Mouse (Mus musculus) hindbrain, embryonic 16.5 days (tissue): ENCODE data around the gene Gm45753. TPM values are rescaled to one million over a fixed set of nuclear protein-coding genes. Genes with fewer than 3 reads are reported as not detected.
A peak's percentile ranks its signal among the peaks of the same experiment; 100 is the strongest.

Experiments used
- ATAC-seq: fragments of 200-750 bp; cut with Nextera tagmentation; 2 replicates; pipeline ENCODE4 v1.8.0; 2017; ENCODE audit warnings: moderate TSS enrichment, moderate library complexity
- H3K27ac ChIP-seq: fragments of 300-500 bp; sonication (generic); 2 replicates; pipeline ENCODE4 v1.5.1; 2014; ENCODE audit warnings: low read depth, mild to moderate bottlenecking, control low read depth, low read length, moderate library complexity
- H3K27me3 ChIP-seq: fragments of 300-500 bp; sonication (generic); replicated peaks from 2 replicates; pipeline ENCODE4 v1.6.1; 2014; ENCODE audit warnings: low read length; ENCODE audit not compliant: control insufficient read depth, insufficient read depth
- H3K36me3 ChIP-seq: fragments of 300-500 bp; sonication (generic); 2 replicates; pipeline ENCODE4 v1.6.1; 2014; ENCODE audit warnings: mild to moderate bottlenecking, low read length, moderate library complexity, mixed read lengths; ENCODE audit not compliant: control insufficient read depth, insufficient read depth
- H3K4me1 ChIP-seq: fragments of 300-500 bp; sonication (generic); 2 replicates; pipeline ENCODE4 v1.6.1; 2014; ENCODE audit warnings: low read depth, low read length; ENCODE audit not compliant: control insufficient read depth, insufficient read depth
- H3K4me2 ChIP-seq: fragments of 300-500 bp; sonication (generic); 2 replicates; pipeline ENCODE4 v1.6.1; 2014; ENCODE audit warnings: mild to moderate bottlenecking, low read length, control low read depth, moderate library complexity
- H3K4me3 ChIP-seq: fragments of 300-500 bp; sonication (generic); 2 replicates; pipeline ENCODE4 v1.5.1; 2014; ENCODE audit warnings: mild to moderate bottlenecking, low read length, control low read depth, moderate library complexity
- H3K9ac ChIP-seq: fragments of 300-500 bp; sonication (generic); 2 replicates; pipeline ENCODE4 v1.6.1; 2014; ENCODE audit warnings: low read depth, mild to moderate bottlenecking, control low read depth, low read length, moderate library complexity
- H3K9me3 ChIP-seq: fragments of 300-500 bp; sonication (generic); 2 replicates; pipeline ENCODE4 v1.6.1; 2014; ENCODE audit warnings: mild to moderate bottlenecking, low read length, moderate library complexity; ENCODE audit not compliant: control insufficient read depth
- WGBS: fragments of 180-500 bp; shearing (Covaris S2); extraction: QIAGEN DNeasy Blood & Tissue Kit; methylation state at CpG from one replicate; pipeline ENCODE4 v1.1.7; 2014; 5-methylcytosine and 5-hydroxymethylcytosine counted together
- polyA plus RNA-seq: library from polyadenylated mRNA; unstranded; fragments of >200 nt; fragmentation: Nextera tagmentation; extraction: Ambion mirVana; gene quantifications from 2 replicates; pipeline ENCODE4 v1.2.1, GENCODE M21; 2015

Gene Gm45753
- polyA plus RNA-seq, 1 experiment from 2014 or later, result not detected

DNA sequence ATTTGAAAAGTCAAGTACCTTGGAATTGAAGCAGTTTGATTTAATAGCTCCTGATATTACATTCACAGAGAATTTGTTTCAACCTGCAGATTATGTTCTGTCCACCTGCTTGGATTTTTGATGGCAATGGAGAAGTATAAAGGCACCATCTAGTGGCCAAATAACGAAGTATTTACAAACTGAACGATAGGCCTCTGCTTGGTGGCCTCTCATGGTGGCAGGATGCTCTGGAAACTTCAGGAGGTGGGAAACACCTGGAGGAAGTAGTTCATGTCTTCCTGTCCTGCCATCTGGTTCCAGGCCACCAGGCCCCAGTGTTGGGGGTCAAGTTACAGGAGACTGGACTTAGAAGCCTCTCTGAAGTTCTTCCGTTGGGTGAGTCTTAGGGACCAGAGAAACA is 70.0 kb downstream of the Gm45753 start:
- WGBS, result 30% methylated on average over 3 of the region's 3 CpGs
- no peaks in the 10 kb centered on the region for H3K4me1 ChIP-seq
- H3K27me3 ChIP-seq, result no peaks in the 10 kb centered on the region
- ATAC-seq, result peak; percentile 58; the same call in 1 of the 2 replicates
- no peaks in the 10 kb centered on the region for H3K36me3 ChIP-seq
- no peaks in the 10 kb centered on the region for H3K9me3 ChIP-seq
- no peak overlapping the region for H3K27ac ChIP-seq
- H3K4me3 ChIP-seq, result no peak overlapping the region
- no peak overlapping the region for H3K9ac ChIP-seq
- H3K4me2 ChIP-seq, result no peak overlapping the region

DNA sequence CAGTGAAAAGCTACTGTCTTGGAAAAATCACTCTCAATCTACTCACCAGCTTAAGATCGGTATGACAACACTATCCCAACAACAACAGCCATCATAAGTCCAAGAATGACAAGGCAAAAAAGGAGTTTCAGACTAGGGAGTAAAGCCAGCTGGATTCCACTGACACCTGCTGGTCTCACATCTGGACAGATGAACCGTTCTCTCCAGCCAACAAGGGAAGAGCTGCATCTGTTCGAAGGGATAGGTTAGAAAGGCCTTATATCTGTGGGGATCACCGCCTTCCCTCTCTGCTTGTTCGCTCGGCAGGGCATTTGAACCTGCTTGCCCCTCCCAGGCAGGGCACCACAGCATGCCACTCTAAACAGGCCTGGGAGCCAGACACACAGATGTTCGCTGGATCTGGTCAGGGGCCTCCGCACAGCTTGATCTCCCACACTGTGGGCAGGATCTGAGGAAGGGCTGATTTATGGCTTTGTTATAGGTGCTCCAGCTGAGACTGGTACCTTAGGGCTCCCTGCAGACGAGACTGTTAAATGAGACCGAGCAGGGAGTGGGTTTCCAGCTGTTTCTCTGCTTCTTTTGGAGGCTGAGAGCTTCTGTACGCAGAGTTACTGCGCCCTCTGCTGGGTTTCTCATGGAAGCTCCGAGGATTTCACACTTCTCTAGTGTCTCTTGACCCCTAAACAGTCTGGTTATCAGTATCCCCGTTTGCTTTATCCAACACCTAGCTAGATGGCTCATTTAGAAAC is 71.9 kb downstream of the Gm45753 start:
- Histone ChIP-seq H3K4me2 (peak overlapping the region; percentile 44), H3K36me3 (no peaks in the 10 kb centered on the region), H3K9me3 (no peaks in the 10 kb centered on the region), H3K4me3 (no peak overlapping the region), H3K27me3 (no peaks in the 10 kb centered on the region), H3K4me1 (no peaks in the 10 kb centered on the region), H3K27ac (no peak overlapping the region), H3K9ac (peak overlapping the region; percentile 35; the same call in 1 of the 2 replicates)
- WGBS, result 11% methylated on average over 14 of the region's 14 CpGs
- ATAC-seq, result peak; percentile 92

DNA sequence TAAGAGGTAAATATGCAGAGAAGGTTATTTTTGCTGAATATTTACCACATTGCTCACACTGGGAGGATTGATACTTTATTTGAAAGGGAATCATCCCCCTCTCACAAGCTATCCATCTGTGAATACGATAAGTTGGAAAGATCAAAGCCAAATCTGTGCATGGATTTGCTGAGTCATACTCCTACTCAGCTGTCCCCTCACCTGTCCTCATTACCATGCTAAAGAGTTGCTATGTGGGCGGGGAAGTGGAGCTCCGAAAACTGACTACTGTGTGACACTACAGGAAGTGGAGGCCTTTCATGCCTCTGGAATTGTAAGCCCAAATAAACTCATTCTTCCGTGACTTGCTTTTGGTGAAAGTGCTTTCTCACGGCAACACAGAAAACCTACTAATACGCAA is 73.0 kb downstream of the Gm45753 start:
- H3K27ac ChIP-seq, result no peak overlapping the region
- H3K4me1 ChIP-seq, result no peaks in the 10 kb centered on the region
- H3K27me3 ChIP-seq, result no peaks in the 10 kb centered on the region
- no peaks in the 10 kb centered on the region for H3K36me3 ChIP-seq
- H3K9me3 ChIP-seq, result no peaks in the 10 kb centered on the region
- H3K4me3 ChIP-seq, result no peak overlapping the region
- H3K9ac ChIP-seq, result no peak overlapping the region
- no peak overlapping the region for H3K4me2 ChIP-seq
- 85% methylated on average over 6 of the region's 6 CpGs for WGBS
- ATAC-seq, result no peak

DNA sequence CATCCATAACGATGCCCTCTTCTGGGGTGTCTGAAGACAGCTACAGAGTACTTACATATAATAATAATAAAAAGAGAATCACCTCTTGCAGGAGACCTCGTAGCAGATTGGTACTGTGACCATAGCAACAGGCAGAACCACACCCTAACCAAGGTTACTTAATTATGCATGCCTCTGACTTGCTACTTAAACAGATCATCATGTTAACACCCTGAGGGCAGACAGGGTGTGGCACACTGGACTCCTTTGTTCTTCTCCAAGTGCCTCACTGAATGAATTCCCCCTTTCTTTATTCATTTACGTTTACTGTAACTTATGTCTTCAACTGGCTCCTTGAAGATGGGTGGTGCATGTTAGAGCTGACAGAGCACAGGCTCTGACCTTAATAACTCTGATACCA is 75.0 kb downstream of the Gm45753 start:
- H3K9me3 ChIP-seq, result no peaks in the 10 kb centered on the region
- 63% methylated on average over 3 of the region's 3 CpGs for whole genome bisulfite sequencing
- no peaks in the 10 kb centered on the region for H3K4me1 ChIP-seq
- H3K27ac ChIP-seq, result no peak overlapping the region
- no peak overlapping the region for H3K9ac ChIP-seq
- H3K4me3 ChIP-seq, result no peak overlapping the region
- no peaks in the 10 kb centered on the region for H3K36me3 ChIP-seq
- no peak for ATAC-seq
- H3K4me2 ChIP-seq, result no peak overlapping the region
- no peaks in the 10 kb centered on the region for H3K27me3 ChIP-seq

Other genes starting within 250 kb of the Gm45753 start
- gene Mtnr1a, start 239.3 kb downstream of the Gm45753 start, polyA plus RNA-seq, result 0.29 and 0.50 TPM in 2 replicates
- not detected in 2 replicates for gene F11, start 46.4 kb downstream of the Gm45753 start, polyA plus RNA-seq
- gene Klkb1, start 13.6 kb downstream of the Gm45753 start, polyA plus RNA-seq, result 0.06 TPM in 1 of 2 replicates, not detected in the other
- gene Cyp4v3, start 24.8 kb upstream of the Gm45753 start, polyA plus RNA-seq, result 1.5 TPM in 2 replicates
- gene Fam149a, start 73.8 kb upstream of the Gm45753 start, polyA plus RNA-seq, result 14.2 and 15.7 TPM in 2 replicates
- gene Tlr3, start 102.6 kb upstream of the Gm45753 start, polyA plus RNA-seq, result 0.80 and 1.4 TPM in 2 replicates
- gene Sorbs2, start 199.3 kb upstream of the Gm45753 start, polyA plus RNA-seq, result 40.8 and 53.1 TPM in 2 replicates